Mouse (Mus musculus) heart, postnatal 0 days (tissue): ENCODE measurements around the gene Slc24a3.

Experiments
- CTCF ChIP-seq: IDR thresholded peaks from 2 replicates; pipeline ENCODE4 v1.5.1; 2016; ENCODE audit warnings: antibody characterized with exemption, control low read depth, low read depth
- EP300 ChIP-seq: IDR thresholded peaks from 2 replicates; pipeline ENCODE4 v1.6.1; 2016; ENCODE audit warnings: antibody characterized with exemption, low read depth

- TF ChIP-seq CTCF = no peak
- TF ChIP-seq EP300 = no peak
These were observed 516.0 kb downstream of the Slc24a3 start for GRCm38 (mm10) chr2:145683536-145683935.
